Mouse (Mus musculus): Measurements from ENCODE around the gene Aldh1l1. TPM values are rescaled to one million over a fixed set of nuclear protein-coding genes. Genes with fewer than 3 reads are reported as not detected.

The Aldh1l1 gene
- polyA plus RNA-seq, 1 experiment, result 4.0 TPM

GRCm38 (mm10) chr6:90536824-90537223 is 50.6 kb downstream of the Aldh1l1 start:
- TF ChIP-seq CTCF (IDR thresholded peaks at IDR 0.05; ENCODE audit: borderline replicate concordance, insufficient read depth, low read length) (no peak), POLR2A (IDR thresholded peaks at IDR 0.05; ENCODE audit: low read depth, low read length) (no peak)
- Histone ChIP-seq H3K4me3 (ENCODE audit: insufficient read depth, low read length) (no peak overlapping the region), H3K27ac (ENCODE audit: insufficient read depth, low read length) (no peak overlapping the region), H3K4me1 (ENCODE audit: control insufficient read depth, insufficient read depth, low read length) (no peaks in the 10 kb centered on the region)

- no peaks in the 10 kb centered on the region for H3K4me1 ChIP-seq (ENCODE audit: control insufficient read depth, insufficient read depth, low read length)
- TF ChIP-seq POLR2A (IDR thresholded peaks at IDR 0.05; ENCODE audit: low read depth, low read length) (no peak), CTCF (IDR thresholded peaks at IDR 0.05; ENCODE audit: borderline replicate concordance, insufficient read depth, low read length) (peak; percentile 86)
- no peak overlapping the region for H3K4me3 ChIP-seq (ENCODE audit: insufficient read depth, low read length)
- H3K27ac ChIP-seq (ENCODE audit: insufficient read depth, low read length), result no peak overlapping the region
These were observed 51.7 kb downstream of the Aldh1l1 start for GRCm38 (mm10) chr6:90537941-90538340.

GRCm38 (mm10) chr6:90539271-90539670 is 53.0 kb downstream of the Aldh1l1 start:
- H3K4me3 ChIP-seq (ENCODE audit: insufficient read depth, low read length), result no peak overlapping the region
- H3K27ac ChIP-seq (ENCODE audit: insufficient read depth, low read length), result no peak overlapping the region
- H3K4me1 ChIP-seq (ENCODE audit: control insufficient read depth, insufficient read depth, low read length), result no peaks in the 10 kb centered on the region
- TF ChIP-seq CTCF (IDR thresholded peaks at IDR 0.05; ENCODE audit: borderline replicate concordance, insufficient read depth, low read length), result no peak

GRCm38 (mm10) chr6:90540520-90540919 is 54.3 kb downstream of the Aldh1l1 start:
- H3K27ac ChIP-seq (ENCODE audit: insufficient read depth, low read length), result no peak overlapping the region
- no peak overlapping the region for H3K4me3 ChIP-seq (ENCODE audit: insufficient read depth, low read length)
- no peak for TF ChIP-seq POLR2A (IDR thresholded peaks at IDR 0.05; ENCODE audit: low read depth, low read length)
- no peak for TF ChIP-seq CTCF (IDR thresholded peaks at IDR 0.05; ENCODE audit: borderline replicate concordance, insufficient read depth, low read length)
- no peaks in the 10 kb centered on the region for H3K4me1 ChIP-seq (ENCODE audit: control insufficient read depth, insufficient read depth, low read length)

- Histone ChIP-seq H3K27ac (ENCODE audit: insufficient read depth, low read length) (no peak overlapping the region), H3K4me1 (ENCODE audit: control insufficient read depth, insufficient read depth, low read length) (no peaks in the 10 kb centered on the region), H3K4me3 (ENCODE audit: insufficient read depth, low read length) (no peak overlapping the region)
- no peak for TF ChIP-seq POLR2A (IDR thresholded peaks at IDR 0.05; ENCODE audit: low read depth, low read length)
- no peak for TF ChIP-seq CTCF (IDR thresholded peaks at IDR 0.05; ENCODE audit: borderline replicate concordance, insufficient read depth, low read length)
These were observed 55.1 kb downstream of the Aldh1l1 start for GRCm38 (mm10) chr6:90541367-90541772.

GRCm38 (mm10) chr6:90544433-90544832 is 58.2 kb downstream of the Aldh1l1 start:
- TF ChIP-seq CTCF (IDR thresholded peaks at IDR 0.05; ENCODE audit: borderline replicate concordance, insufficient read depth, low read length) (no peak), POLR2A (IDR thresholded peaks at IDR 0.05; ENCODE audit: low read depth, low read length) (no peak)
- Histone ChIP-seq H3K4me1 (ENCODE audit: control insufficient read depth, insufficient read depth, low read length) (no peaks in the 10 kb centered on the region), H3K4me3 (ENCODE audit: insufficient read depth, low read length) (no peak overlapping the region), H3K27ac (ENCODE audit: insufficient read depth, low read length) (no peak overlapping the region)

- TF ChIP-seq CTCF (IDR thresholded peaks at IDR 0.05; ENCODE audit: borderline replicate concordance, insufficient read depth, low read length), result no peak
- H3K27ac ChIP-seq (ENCODE audit: insufficient read depth, low read length), result no peak overlapping the region
- no peak overlapping the region for H3K4me3 ChIP-seq (ENCODE audit: insufficient read depth, low read length)
- H3K4me1 ChIP-seq (ENCODE audit: control insufficient read depth, insufficient read depth, low read length), result no peaks in the 10 kb centered on the region
These were observed 60.0 kb downstream of the Aldh1l1 start for GRCm38 (mm10) chr6:90546274-90546673.

- H3K27ac ChIP-seq (ENCODE audit: insufficient read depth, low read length), result no peak overlapping the region
- H3K4me1 ChIP-seq (ENCODE audit: control insufficient read depth, insufficient read depth, low read length), result no peaks in the 10 kb centered on the region
- TF ChIP-seq CTCF (IDR thresholded peaks at IDR 0.05; ENCODE audit: borderline replicate concordance, insufficient read depth, low read length) (no peak), POLR2A (IDR thresholded peaks at IDR 0.05; ENCODE audit: low read depth, low read length) (no peak)
- no peak overlapping the region for H3K4me3 ChIP-seq (ENCODE audit: insufficient read depth, low read length)
These were observed 60.8 kb downstream of the Aldh1l1 start for GRCm38 (mm10) chr6:90547041-90547440.

GRCm38 (mm10) chr6:90550161-90550912 is 64.1 kb downstream of the Aldh1l1 start:
- 0 out of 2 replicates have a peak overlapping the region, but pooled peaks have one; percentile 1 for H3K4me3 ChIP-seq (ENCODE audit: insufficient read depth, low read length)
- H3K27ac ChIP-seq (ENCODE audit: insufficient read depth, low read length), result no peak overlapping the region
- TF ChIP-seq CTCF (IDR thresholded peaks at IDR 0.05; ENCODE audit: borderline replicate concordance, insufficient read depth, low read length) (no peak), POLR2A (IDR thresholded peaks at IDR 0.05; ENCODE audit: low read depth, low read length) (no peak; the same call in 1 of the 2 replicates)
- no peaks in the 10 kb centered on the region for H3K4me1 ChIP-seq (ENCODE audit: control insufficient read depth, insufficient read depth, low read length)

GRCm38 (mm10) chr6:90551251-90551650 is 65.0 kb downstream of the Aldh1l1 start:
- Histone ChIP-seq H3K4me3 (ENCODE audit: insufficient read depth, low read length) (no peak overlapping the region), H3K27ac (ENCODE audit: insufficient read depth, low read length) (no peak overlapping the region), H3K4me1 (ENCODE audit: control insufficient read depth, insufficient read depth, low read length) (no peaks in the 10 kb centered on the region)
- TF ChIP-seq CTCF (IDR thresholded peaks at IDR 0.05; ENCODE audit: borderline replicate concordance, insufficient read depth, low read length) (no peak), POLR2A (IDR thresholded peaks at IDR 0.05; ENCODE audit: low read depth, low read length) (no peak)
